Mouse (Mus musculus) stomach, postnatal 0 days (tissue): ENCODE measurements around the gene Pik3r2. TPM values are rescaled to one million over a fixed set of nuclear protein-coding genes. Genes with fewer than 3 reads are reported as not detected.

Experiments used
- ATAC-seq: fragments of 200-750 bp; cut with Nextera tagmentation; 2 replicates; pipeline ENCODE4 v1.8.0; 2017; ENCODE audit not compliant: low FRiP score, low TSS enrichment
- DNase-seq: peaks from one replicate; pipeline ENCODE4 v3.0.0-alpha.2; 2016; ENCODE audit warnings: low spot score
- H3K27ac ChIP-seq: fragments of 300-500 bp; sonication (generic); replicated peaks from 2 replicates; pipeline ENCODE4 v1.5.1; 2014; ENCODE audit warnings: mild to moderate bottlenecking, control low read depth
- H3K27me3 ChIP-seq: fragments of 300-500 bp; sonication (generic); 2 replicates; pipeline ENCODE4 v1.6.1; 2014; ENCODE audit warnings: low read length; ENCODE audit not compliant: control insufficient read depth, insufficient read depth
- H3K36me3 ChIP-seq: fragments of 300-500 bp; sonication (generic); 2 replicates; pipeline ENCODE4 v1.6.1; 2014; ENCODE audit warnings: low read length, mixed read lengths; ENCODE audit not compliant: control insufficient read depth, insufficient read depth
- H3K4me1 ChIP-seq: fragments of 300-500 bp; sonication (generic); replicated peaks from 2 replicates; pipeline ENCODE4 v1.6.1; 2014; ENCODE audit warnings: antibody characterized with exemption; ENCODE audit not compliant: control insufficient read depth, insufficient read depth
- H3K4me2 ChIP-seq: fragments of 300-500 bp; sonication (generic); replicated peaks from 2 replicates; pipeline ENCODE4 v1.6.1; 2014; ENCODE audit warnings: low read depth, mild to moderate bottlenecking, control low read depth, moderate library complexity
- H3K4me3 ChIP-seq: fragments of 300-500 bp; sonication (generic); 2 replicates; pipeline ENCODE4 v1.5.1; 2014; ENCODE audit warnings: low read depth, low read length, control low read depth
- H3K9ac ChIP-seq: fragments of 300-500 bp; sonication (generic); 2 replicates; pipeline ENCODE4 v1.6.1; 2014; ENCODE audit warnings: mild to moderate bottlenecking, low read length, control low read depth, mixed read lengths
- H3K9me3 ChIP-seq: fragments of 300-500 bp; sonication (generic); 2 replicates; pipeline ENCODE4 v1.6.1; 2016; ENCODE audit warnings: low read length; ENCODE audit not compliant: control insufficient read depth
- CTCF ChIP-seq: IDR thresholded peaks from 2 replicates; pipeline ENCODE4 v1.5.1; 2016; ENCODE audit warnings: antibody characterized with exemption, low read depth, mild to moderate bottlenecking, moderate library complexity
- EP300 ChIP-seq: optimal IDR thresholded peaks from 2 replicates; pipeline ENCODE3; 2016; ENCODE audit warnings: antibody characterized with exemption
- WGBS: fragments of 180-500 bp; shearing (Covaris S2); extraction: QIAGEN DNeasy Blood & Tissue Kit; methylation state at CpG from one replicate; pipeline ENCODE4 v1.1.7; 2014; 5-methylcytosine and 5-hydroxymethylcytosine counted together
- polyA plus RNA-seq: library from polyadenylated mRNA; unstranded; fragments of >200 nt; fragmentation: Nextera tagmentation; extraction: Ambion mirVana; gene quantifications from 2 replicates; pipeline ENCODE4 v1.2.1, GENCODE M21; 2015

Gene Pik3r2
- polyA plus RNA-seq, 1 experiment from 2014 or later, result 36.8 TPM

- Histone ChIP-seq H3K4me2 (no peak overlapping the region), H3K9ac (no peak overlapping the region), H3K27me3 (no peaks in the 10 kb centered on the region), H3K36me3 (no peaks in the 10 kb centered on the region), H3K27ac (no peak overlapping the region), H3K9me3 (no peaks in the 10 kb centered on the region), H3K4me1 (no peaks in the 10 kb centered on the region; the same call in 1 of the 2 replicates), H3K4me3 (no peak overlapping the region)
- 79% methylated on average over 8 of the region's 8 CpGs for WGBS
- ATAC-seq, result no peak
- no peak for TF ChIP-seq EP300
- no peak for TF ChIP-seq CTCF
- DNase-seq, result no peak
Observed at GRCm38 (mm10) chr8:70808955-70809701, 32.6 kb upstream of the Pik3r2 start.

DNA sequence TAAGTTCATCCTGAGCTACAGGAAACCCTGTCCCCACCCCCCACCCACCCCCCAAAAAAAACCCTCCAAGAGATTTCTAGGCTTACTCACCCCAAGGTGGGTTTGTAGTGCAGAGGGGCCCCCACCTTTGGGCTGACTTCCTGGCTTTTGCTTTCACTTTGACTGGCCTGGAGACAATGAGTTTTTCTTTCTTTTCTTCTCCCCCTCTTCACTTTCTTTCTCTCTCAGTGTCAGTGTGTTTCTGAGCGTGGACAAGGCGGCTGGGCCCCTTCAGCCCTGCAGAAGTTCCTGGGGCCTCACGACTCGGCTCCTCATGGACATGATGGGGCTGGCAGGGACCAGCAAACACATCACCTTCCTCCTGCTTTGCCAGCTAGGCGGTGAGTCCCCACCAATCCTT, 31.7 kb upstream of the Pik3r2 start, which contains the start of gene Il12rb1:
Il12rb1 (plus strand) TSS at position 211 of the 400 bp plus-strand sequence.
- Histone ChIP-seq H3K27ac (no peak within 1 kb of the TSS), H3K36me3 (no peaks in the 10 kb centered on the region), H3K4me3 (no peak within 1 kb of the TSS), H3K4me1 (peaks cover 2% of the 10 kb centered on the region; the same call in 1 of the 2 replicates), H3K9me3 (no peaks in the 10 kb centered on the region), H3K27me3 (peaks cover 2% of the 10 kb centered on the region; the same call in 1 of the 2 replicates), H3K4me2 (no peak within 1 kb of the TSS), H3K9ac (no peak within 1 kb of the TSS)
- TF ChIP-seq EP300, result no peak
- no peak for TF ChIP-seq CTCF
- DNase-seq (no peak), ATAC-seq (no peak)
- 70% methylated on average over 5 of the region's 5 CpGs for WGBS

- Histone ChIP-seq H3K4me1 (peaks cover 2% of the 10 kb centered on the region; the same call in 1 of the 2 replicates), H3K27ac (no peak overlapping the region), H3K4me2 (no peak overlapping the region), H3K9me3 (no peaks in the 10 kb centered on the region), H3K27me3 (peaks cover 2% of the 10 kb centered on the region; the same call in 1 of the 2 replicates), H3K9ac (no peak overlapping the region), H3K36me3 (no peaks in the 10 kb centered on the region), H3K4me3 (no peak overlapping the region)
- ATAC-seq, result no peak
- TF ChIP-seq EP300, result no peak
- no peak for TF ChIP-seq CTCF
- 61% methylated on average over 1 of the region's 1 CpGs for WGBS
- no peak for DNase-seq
Observed at GRCm38 (mm10) chr8:70807304-70807703, 30.8 kb upstream of the Pik3r2 start.

GRCm38 (mm10) chr8:70806541-70806940, 30.0 kb upstream of the Pik3r2 start:
- DNase-seq (no peak), ATAC-seq (no peak)
- Histone ChIP-seq H3K4me2 (no peak overlapping the region), H3K9ac (no peak overlapping the region), H3K4me1 (peaks cover 2% of the 10 kb centered on the region; the same call in 1 of the 2 replicates), H3K27ac (no peak overlapping the region), H3K4me3 (no peak overlapping the region), H3K9me3 (no peaks in the 10 kb centered on the region), H3K27me3 (peaks cover 2% of the 10 kb centered on the region; the same call in 1 of the 2 replicates), H3K36me3 (no peaks in the 10 kb centered on the region)
- WGBS, result 79% methylated on average over 4 of the region's 4 CpGs
- TF ChIP-seq EP300, result no peak
- no peak for TF ChIP-seq CTCF

DNA sequence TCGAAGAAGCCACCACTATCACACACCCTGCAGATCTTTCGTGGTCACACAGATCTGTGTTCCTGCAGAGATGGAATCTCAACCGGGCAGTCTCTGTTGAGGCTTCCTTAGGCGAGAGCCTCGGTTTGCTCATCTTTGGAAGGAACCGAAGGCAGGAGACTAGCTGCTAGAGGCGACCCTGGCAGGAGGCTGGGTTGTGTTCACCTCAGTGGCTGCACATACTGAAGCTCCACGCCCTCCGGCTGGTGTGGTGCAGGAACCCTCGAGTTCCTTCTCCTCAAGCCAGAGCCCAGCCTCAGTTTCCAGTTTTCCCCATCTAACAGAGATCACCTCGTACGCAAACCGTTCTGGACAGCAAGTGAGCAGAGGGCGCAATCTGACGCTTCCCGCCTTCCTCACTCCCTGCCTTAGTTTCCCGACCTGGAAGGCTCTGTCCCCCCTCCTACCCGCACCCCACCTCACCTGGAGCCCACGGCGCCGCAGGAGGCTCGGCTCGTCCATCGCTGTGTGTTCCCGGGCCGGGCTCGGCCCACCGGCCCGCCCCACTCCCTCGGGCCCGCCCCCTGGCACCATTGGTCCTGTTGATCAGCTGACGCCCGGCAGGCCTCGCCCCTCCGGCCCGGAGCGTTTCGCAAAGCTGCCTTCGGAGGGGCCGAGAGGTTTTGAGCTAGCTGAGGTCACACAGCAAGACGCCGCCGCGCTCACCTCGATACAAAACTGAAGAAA, 28.1 kb upstream of the Pik3r2 start, which contains the start of gene Mast3:
Mast3 (minus strand) TSS at position 574 of the 726 bp plus-strand sequence.
- no peaks in the 10 kb centered on the region for H3K36me3 ChIP-seq
- DNase-seq, result peak; percentile 93
- no peak for TF ChIP-seq EP300
- no peak for TF ChIP-seq CTCF
- peak within 1 kb of the TSS; percentile 88 for H3K4me2 ChIP-seq
- peaks cover 2% of the 10 kb centered on the region; the same call in 1 of the 2 replicates for H3K27me3 ChIP-seq
- ATAC-seq, result peak; percentile 88
- under 1% methylated on average over 45 of the region's 45 CpGs for WGBS
- peak within 1 kb of the TSS; percentile 4; the same call in 1 of the 2 replicates for H3K27ac ChIP-seq
- H3K9ac ChIP-seq, result peak within 1 kb of the TSS; percentile 53
- H3K4me1 ChIP-seq, result peaks cover 2% of the 10 kb centered on the region; the same call in 1 of the 2 replicates
- H3K4me3 ChIP-seq, result peak within 1 kb of the TSS; percentile 44
- H3K9me3 ChIP-seq, result no peaks in the 10 kb centered on the region
